Comparison of ENCODE assay signal across 10 mouse cellular contexts in genomic region chr5:151185286-151185856, GRCm38 (mm10).
"Had no signal": no experiment of that assay in that cellular context is flagged by ENCODE, and none has a peak within 500 bp of the region (broad histone marks: within the 10 kb centered on the region; RNA-seq: fewer than 3 reads in every experiment).

No protein-coding gene starts in this region.

- H3K9ac ChIP-seq: kidney, embryonic 15.5 days; limb, embryonic 13.5 days; midbrain, embryonic 13.5 days; neural tube, embryonic 15.5 days had no signal

- H3K4me3 ChIP-seq: kidney, embryonic 15.5 days; limb, embryonic 13.5 days; midbrain, embryonic 13.5 days; neural tube, embryonic 15.5 days had no signal

- H3K36me3 ChIP-seq: kidney, embryonic 15.5 days; limb, embryonic 13.5 days; midbrain, embryonic 13.5 days; neural tube, embryonic 15.5 days had no signal

- H3K9me3 ChIP-seq: kidney, embryonic 15.5 days; limb, embryonic 13.5 days; midbrain, embryonic 13.5 days; neural tube, embryonic 15.5 days had no signal

- H3K4me2 ChIP-seq: kidney, embryonic 15.5 days; limb, embryonic 13.5 days; liver, embryonic 11.5 days; midbrain, embryonic 13.5 days; neural tube, embryonic 15.5 days had no signal

- ATAC-seq: midbrain, embryonic 13.5 days had no signal

- H3K27me3 ChIP-seq: kidney, embryonic 15.5 days; limb, embryonic 13.5 days; neural tube, embryonic 15.5 days had no signal

- DNase-seq: kidney, postnatal 14 days; left cerebral cortex, postnatal 4 days; right cerebral cortex, adult 18-20 months; right cerebral cortex, postnatal 25 days; thymus, postnatal 36 days had no signal

- H3K27ac ChIP-seq: kidney, embryonic 15.5 days; limb, embryonic 13.5 days; midbrain, embryonic 13.5 days; neural tube, embryonic 15.5 days had no signal
